In the genomic region with DNA sequence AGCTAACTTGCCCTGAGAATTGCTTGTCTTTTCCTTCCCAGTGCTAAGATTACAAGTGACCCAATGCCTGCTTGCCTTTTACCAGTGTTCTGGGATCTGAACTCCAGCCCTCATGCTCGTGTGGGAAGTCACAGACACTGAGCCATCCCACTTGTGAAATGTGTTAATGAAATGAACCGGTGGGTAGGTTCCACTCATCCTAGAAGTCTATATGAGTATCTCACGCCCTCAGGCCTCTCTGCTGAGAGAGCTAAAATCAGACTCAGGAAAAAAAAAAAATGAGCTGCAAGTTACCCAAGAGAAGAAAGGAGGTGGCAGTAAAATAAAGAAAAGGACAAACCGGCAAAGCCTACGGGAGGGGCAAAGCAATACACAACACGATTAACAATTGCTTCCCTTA, we compare ENCODE assay signal across 28 mouse cellular contexts.
DNase-seq lines count a peak whose midpoint lies in the region; ATAC-seq and TF ChIP-seq lines count a peak whose summit lies in the region.
"Had no signal": no experiment of that assay in that cellular context is flagged by ENCODE, and none has a peak within 500 bp of the region (broad histone marks: within the 10 kb centered on the region; RNA-seq: fewer than 3 reads in every experiment).

No protein-coding gene starts in this region.

- H3K4me3 ChIP-seq in hindbrain, embryonic 13.5 days = no peak overlapping the region
- H3K4me3 ChIP-seq in hindbrain, postnatal 0 days (ENCODE audit: low read length) = no peak overlapping the region
- H3K4me3 ChIP-seq: embryonic facial prominence, embryonic 10.5 days; embryonic facial prominence, embryonic 13.5 days; erythroblast, embryonic 14.5 days; forebrain, embryonic 12.5 days; forebrain, embryonic 15.5 days; heart, embryonic 12.5 days; heart, embryonic 15.5 days; hindbrain, embryonic 10.5 days had no signal

- intact Hi-C loops in left cerebral cortex, postnatal 14 days (cut with DNase I) = no loop called here

- no peaks in the 10 kb centered on the region for H3K36me3 ChIP-seq in hindbrain, embryonic 13.5 days
- H3K36me3 ChIP-seq in hindbrain, postnatal 0 days (ENCODE audit: insufficient read depth, low read length) = no peaks in the 10 kb centered on the region
- H3K36me3 ChIP-seq: embryonic facial prominence, embryonic 10.5 days; embryonic facial prominence, embryonic 13.5 days; forebrain, embryonic 12.5 days; forebrain, embryonic 15.5 days; heart, embryonic 12.5 days; heart, embryonic 15.5 days; hindbrain, embryonic 10.5 days had no signal

- H3K27me3 ChIP-seq in hindbrain, embryonic 13.5 days = no peaks in the 10 kb centered on the region
- H3K27me3 ChIP-seq in hindbrain, postnatal 0 days (ENCODE audit: insufficient read depth, low read length) = no peaks in the 10 kb centered on the region
- H3K27me3 ChIP-seq: embryonic facial prominence, embryonic 13.5 days; forebrain, embryonic 15.5 days had no signal

- 0 out of 2 replicates have a peak overlapping the region, but pooled peaks have one; percentile 5 for H3K27ac ChIP-seq in hindbrain, embryonic 13.5 days
- H3K27ac ChIP-seq in hindbrain, postnatal 0 days = no peak overlapping the region
- H3K27ac ChIP-seq: embryonic facial prominence, embryonic 10.5 days; embryonic facial prominence, embryonic 13.5 days; forebrain, embryonic 12.5 days; forebrain, embryonic 15.5 days; heart, embryonic 15.5 days; hindbrain, embryonic 10.5 days; hindbrain, embryonic 14.5 days had no signal

- 80% methylated on average over 6 of the region's 6 CpGs for WGBS in hindbrain, embryonic 13.5 days
- WGBS in hindbrain, postnatal 0 days = 76% methylated on average over 6 of the region's 6 CpGs

- no peak overlapping the region for H3K9ac ChIP-seq in hindbrain, embryonic 13.5 days
- H3K9ac ChIP-seq in hindbrain, postnatal 0 days (replicated peaks; ENCODE audit: low read length) = no peak overlapping the region
- H3K9ac ChIP-seq: embryonic facial prominence, embryonic 13.5 days; forebrain, embryonic 12.5 days; forebrain, embryonic 15.5 days; heart, embryonic 12.5 days; heart, embryonic 15.5 days; hindbrain, embryonic 14.5 days had no signal

- peaks cover 11% of the 10 kb centered on the region for H3K4me1 ChIP-seq in hindbrain, embryonic 13.5 days (replicated peaks)
- no peaks in the 10 kb centered on the region for H3K4me1 ChIP-seq in hindbrain, postnatal 0 days (ENCODE audit: insufficient read depth, low read length)
- H3K4me1 ChIP-seq: heart, embryonic 12.5 days; heart, embryonic 15.5 days had no signal

- DNase-seq in frontal cortex, postnatal 10 days (ENCODE audit: low spot score in 2 of 2) = no peak
- DNase-seq in hindbrain, postnatal 0 days (ENCODE audit: low spot score) = no peak
- DNase-seq in left cerebral cortex, postnatal 14 days (ENCODE audit: low spot score in 2 of 2) = peak; percentile 33 to 38
- DNase-seq in left cerebral cortex, adult 11 months (ENCODE audit: low spot score) = no peak
- peak; percentile 74 for DNase-seq in brain, adult 2 months (ENCODE audit: low read depth, low spot score)
- no peak for DNase-seq in cerebellum, postnatal 14 days
- DNase-seq: adrenal gland, adult 8-10 months; adrenal gland, postnatal 25 days; cerebellum, adult 18-20 months; cerebellum, adult 9-10 months; cerebellum, postnatal 25 days; embryo, embryonic 11 days; gastrocnemius, postnatal 25 days; heart, adult 18-20 months; heart, postnatal 10 days; heart, postnatal 36 days had no signal

- H3K4me2 ChIP-seq in hindbrain, embryonic 13.5 days = no peak overlapping the region
- H3K4me2 ChIP-seq in hindbrain, postnatal 0 days (ENCODE audit: low read depth, low read length) = no peak overlapping the region
- H3K4me2 ChIP-seq: embryonic facial prominence, embryonic 13.5 days; forebrain, embryonic 12.5 days; forebrain, embryonic 15.5 days; heart, embryonic 12.5 days; heart, embryonic 15.5 days; hindbrain, embryonic 14.5 days had no signal

- peak; percentile 78 for ATAC-seq in frontal cortex, adult (ENCODE audit: low TSS enrichment)
- ATAC-seq in hindbrain, embryonic 13.5 days (ENCODE audit: low FRiP score) = no peak
- no peak for ATAC-seq in hindbrain, postnatal 0 days
- ATAC-seq: activated CD4-positive, CD25-positive, alpha-beta regulatory T cell, adult 4 months; forebrain, embryonic 15.5 days had no signal

- no peaks in the 10 kb centered on the region for H3K9me3 ChIP-seq in hindbrain, embryonic 13.5 days
- H3K9me3 ChIP-seq in hindbrain, postnatal 0 days (ENCODE audit: low read length) = no peaks in the 10 kb centered on the region
- H3K9me3 ChIP-seq: embryonic facial prominence, embryonic 10.5 days; embryonic facial prominence, embryonic 13.5 days; forebrain, embryonic 12.5 days; forebrain, embryonic 15.5 days; heart, embryonic 12.5 days; heart, embryonic 15.5 days; hindbrain, embryonic 10.5 days had no signal

- no peak for TF ChIP-seq CTCF in hindbrain, postnatal 0 days (IDR thresholded peaks at IDR 0.05; ENCODE audit: low read depth)

Comparison
In these comparisons a context has a peak if more than half of its experiments do, and no peak if none do; other contexts are left out.
1. DNase-seq: peak in left cerebral cortex, postnatal 14 days (2 of 2) and brain, adult 2 months (single experiment); none in frontal cortex, postnatal 10 days (0 of 2), hindbrain, postnatal 0 days (single experiment), left cerebral cortex, adult 11 months (single experiment) and cerebellum, postnatal 14 days (0 of 2).